Mouse (Mus musculus) brain, embryonic 18.5 days (tissue): ENCODE results near the gene Rnf222.
"Not testable (repeated sequence)": the region's sequence is repeated elsewhere in the genome, so short reads cannot be mapped to it uniquely, and the experiment has no call there.

Source experiments
- DNase-seq: peaks from one replicate; pipeline ENCODE4 v3.0.0-alpha.2; 2012; ENCODE audit warnings: low read depth, low spot score

Rnf222 gene

GRCm38 (mm10) chr11:68911531-68912177 is 23.3 kb downstream of the Rnf222 start:
- no peak for DNase-seq

GRCm38 (mm10) chr11:68914566-68914965 is 26.2 kb downstream of the Rnf222 start:
- DNase-seq = no peak

GRCm38 (mm10) chr11:68923191-68923590 is 34.8 kb downstream of the Rnf222 start:
- no peak for DNase-seq

- DNase-seq = no peak
Measured at GRCm38 (mm10) chr11:68924749-68925148, 36.4 kb downstream of the Rnf222 start.

GRCm38 (mm10) chr11:68926981-68927380 is 38.6 kb downstream of the Rnf222 start, which contains the start of gene Odf4:
Gene Odf4 (minus strand): TSS chr11:68927081.
- no peak for DNase-seq

GRCm38 (mm10) chr11:68929947-68930346 is 41.6 kb downstream of the Rnf222 start:
- DNase-seq = no peak

- DNase-seq = no peak
Measured at GRCm38 (mm10) chr11:68933885-68934507, 45.6 kb downstream of the Rnf222 start.

- not testable (repeated sequence) for DNase-seq
Measured at GRCm38 (mm10) chr11:68936951-68937350, 48.6 kb downstream of the Rnf222 start.

- DNase-seq = peak; percentile 89
Measured at GRCm38 (mm10) chr11:68939451-68940304, 51.3 kb downstream of the Rnf222 start.

- no peak for DNase-seq
Measured at GRCm38 (mm10) chr11:68940516-68940915, 52.2 kb downstream of the Rnf222 start.

GRCm38 (mm10) chr11:68942731-68943130 is 54.4 kb downstream of the Rnf222 start:
- no peak for DNase-seq

- no peak for DNase-seq
Measured at GRCm38 (mm10) chr11:68945245-68945644, 56.9 kb downstream of the Rnf222 start.
